Mouse (Mus musculus) MEL (cell line): ENCODE data around the gene Nop53. TPM values are rescaled to one million over a fixed set of nuclear protein-coding genes. Genes with fewer than 3 reads are reported as not detected.

ENCODE experiments used
- DNase-seq: peaks from one replicate; pipeline ENCODE4 v3.0.0; 2011; ENCODE audit warnings: low read depth, low spot score
- H3K27ac ChIP-seq: 2 replicates; pipeline ENCODE4 v1.5.1; 2012; ENCODE audit warnings: low read depth, mild to moderate bottlenecking, control low read depth, low read length, moderate library complexity; ENCODE audit not compliant: control insufficient read depth
- H3K27me3 ChIP-seq, 2 experiments: fragments of 150-350 bp in 1 of 2; sonication (generic) in 1 of 2; 2 replicates each; pipeline ENCODE4 v1.6.1; 2012; ENCODE audit warnings: low read length in 2 of 2, mild to moderate bottlenecking in 2 of 2, improper control_type of control experiment in 1 of 2, moderate library complexity in 1 of 2; ENCODE audit not compliant: insufficient read depth in 2 of 2, control insufficient read depth in 1 of 2
- H3K36me3 ChIP-seq, 2 experiments: 2 replicates each; pipeline ENCODE4 v1.6.1; 2012 to 2014; ENCODE audit warnings: low read length in 2 of 2, improper control_type of control experiment in 1 of 2, inconsistent platforms in 1 of 2, mild to moderate bottlenecking in 1 of 2; ENCODE audit not compliant: insufficient read depth in 2 of 2, control insufficient read depth in 1 of 2
- H3K4me1 ChIP-seq, 2 experiments: fragments of 150-350 bp in 1 of 2; sonication (generic) in 1 of 2; 2 replicates each; pipeline ENCODE4 v1.6.1; 2012; ENCODE audit warnings: low read length in 2 of 2, improper control_type of control experiment in 1 of 2, mild to moderate bottlenecking in 1 of 2; ENCODE audit not compliant: insufficient read depth in 2 of 2, control insufficient read depth in 1 of 2
- H3K4me3 ChIP-seq, 2 experiments: fragments of 150-350 bp in 1 of 2; sonication (generic) in 1 of 2; 2 replicates each; pipeline ENCODE4 v1.5.1; 2012; ENCODE audit warnings: low read depth in 2 of 2, low read length in 2 of 2, mild to moderate bottlenecking in 2 of 2, moderate library complexity in 2 of 2, control low read depth in 1 of 2, improper control_type of control experiment in 1 of 2; ENCODE audit not compliant: control insufficient read depth in 1 of 2, insufficient read depth in 1 of 2
- H3K79me2 ChIP-seq: 2 replicates; pipeline ENCODE4 v1.6.1; 2012; ENCODE audit warnings: mild to moderate bottlenecking, low read length, moderate library complexity; ENCODE audit not compliant: control insufficient read depth, poor library complexity, insufficient read depth
- H3K9ac ChIP-seq: 2 replicates; pipeline ENCODE4 v1.6.1; 2012; ENCODE audit warnings: low read depth, mild to moderate bottlenecking, control low read depth, low read length, moderate library complexity; ENCODE audit not compliant: control insufficient read depth, poor library complexity, severe bottlenecking
- H3K9me3 ChIP-seq: fragments of 150-350 bp; sonication (generic); replicated peaks from 2 replicates; pipeline ENCODE4 v1.6.1; 2012; ENCODE audit warnings: mild to moderate bottlenecking, low read length, improper control_type of control experiment, moderate library complexity; ENCODE audit not compliant: insufficient read depth
- BHLHE40 ChIP-seq: IDR thresholded peaks from 2 replicates; pipeline ENCODE4 v1.6.1; 2012; ENCODE audit warnings: low read depth, mild to moderate bottlenecking, inconsistent platforms, low read length, improper control_type of control experiment, borderline replicate concordance
- CHD2 ChIP-seq: IDR thresholded peaks from 2 replicates; pipeline ENCODE4 v1.6.1; 2011; ENCODE audit warnings: low read length, improper control_type of control experiment
- CTCF ChIP-seq, 3 experiments: IDR thresholded peaks in 2 of 3; conservative IDR thresholded peaks in 1 of 3; 2 replicates each; pipeline ENCODE4 v1.5.1; 2011 to 2012; ENCODE audit warnings: low read length in 3 of 3, low read depth in 2 of 3, mild to moderate bottlenecking in 2 of 3, improper control_type of control experiment in 1 of 3, inconsistent platforms in 1 of 3, mixed read lengths in 1 of 3, moderate library complexity in 1 of 3; ENCODE audit not compliant: control insufficient read depth in 1 of 3, insufficient read depth in 1 of 3, poor library complexity in 1 of 3, severe bottlenecking in 1 of 3
- E2F4 ChIP-seq: IDR thresholded peaks from 2 replicates; pipeline ENCODE4 v1.6.1; 2011; ENCODE audit warnings: low read depth, low read length, improper control_type of control experiment, borderline replicate concordance
- EP300 ChIP-seq, 2 experiments: IDR thresholded peaks; 2 replicates each; pipeline ENCODE4 v1.6.1; 2011; ENCODE audit warnings: improper control_type of control experiment in 2 of 2, low read length in 2 of 2, low read depth in 1 of 2, mild to moderate bottlenecking in 1 of 2
- GABPA ChIP-seq: IDR thresholded peaks from 2 replicates; pipeline ENCODE4 v1.6.1; 2012; ENCODE audit warnings: low read depth, mild to moderate bottlenecking, inconsistent platforms, low read length, improper control_type of control experiment, moderate library complexity
- GATA1 ChIP-seq: IDR thresholded peaks from 2 replicates; pipeline ENCODE4 v1.6.1; 2011; ENCODE audit warnings: low read depth, low read length, improper control_type of control experiment
- HCFC1 ChIP-seq: IDR thresholded peaks from 2 replicates; pipeline ENCODE4 v1.6.1; 2012; ENCODE audit warnings: low read depth, mild to moderate bottlenecking, inconsistent platforms, low read length, improper control_type of control experiment, moderate library complexity
- KAT2A ChIP-seq: conservative IDR thresholded peaks from 2 replicates; pipeline ENCODE4 v1.6.1; 2012; ENCODE audit warnings: low read depth, low read length, improper control_type of control experiment, inconsistent platforms
- MAFK ChIP-seq: IDR thresholded peaks from 2 replicates; pipeline ENCODE4 v1.6.1; 2011; ENCODE audit warnings: low read depth, mild to moderate bottlenecking, low read length, improper control_type of control experiment, borderline replicate concordance
- MAZ ChIP-seq: IDR thresholded peaks from 2 replicates; pipeline ENCODE4 v1.6.1; 2012; ENCODE audit warnings: low read depth, mild to moderate bottlenecking, inconsistent platforms, low read length, improper control_type of control experiment
- MXI1 ChIP-seq: IDR thresholded peaks from 2 replicates; pipeline ENCODE4 v1.6.1; 2011; ENCODE audit warnings: mild to moderate bottlenecking, low read depth, low read length, improper control_type of control experiment
- MYB ChIP-seq: IDR thresholded peaks from 2 replicates; pipeline ENCODE4 v1.6.1; 2011; ENCODE audit warnings: mild to moderate bottlenecking, low read depth, low read length, improper control_type of control experiment
- MYC ChIP-seq: IDR thresholded peaks from 2 replicates; pipeline ENCODE4 v1.6.1; 2011; ENCODE audit warnings: low read depth, mild to moderate bottlenecking, low read length, improper control_type of control experiment, moderate library complexity
- NELFE ChIP-seq: IDR thresholded peaks from 2 replicates; pipeline ENCODE4 v1.6.1; 2011; ENCODE audit warnings: low read depth, low read length, improper control_type of control experiment
- POLR2A ChIP-seq, 2 experiments: IDR thresholded peaks; 2 replicates each; pipeline ENCODE4 v1.6.1; 2011 to 2012; ENCODE audit warnings: low read length in 2 of 2, mild to moderate bottlenecking in 2 of 2, control low read depth in 1 of 2, improper control_type of control experiment in 1 of 2, low read depth in 1 of 2, moderate library complexity in 1 of 2; ENCODE audit not compliant: control insufficient read depth in 1 of 2, insufficient read depth in 1 of 2, poor library complexity in 1 of 2
- POLR2AphosphoS2 ChIP-seq: IDR thresholded peaks from 2 replicates; pipeline ENCODE4 v1.6.1; 2011; ENCODE audit warnings: low read length, improper control_type of control experiment
- POLR2AphosphoS5 ChIP-seq: IDR thresholded peaks from 2 replicates; pipeline ENCODE4 v1.6.1; 2012; ENCODE audit warnings: low read depth, borderline replicate concordance, mild to moderate bottlenecking, inconsistent platforms, low read length, moderate library complexity, mixed read lengths
- RAD21 ChIP-seq: IDR thresholded peaks from 2 replicates; pipeline ENCODE4 v1.6.1; 2011; ENCODE audit warnings: mild to moderate bottlenecking, low read depth, low read length, improper control_type of control experiment
- RCOR1 ChIP-seq: IDR thresholded peaks from 2 replicates; pipeline ENCODE4 v1.6.1; 2012; ENCODE audit warnings: low read depth, mild to moderate bottlenecking, inconsistent platforms, low read length, improper control_type of control experiment
- SIN3A ChIP-seq: IDR thresholded peaks from 2 replicates; pipeline ENCODE4 v1.6.1; 2012; ENCODE audit warnings: low read length, improper control_type of control experiment, inconsistent platforms
- SMC3 ChIP-seq: IDR thresholded peaks from 2 replicates; pipeline ENCODE4 v1.6.1; 2011; ENCODE audit warnings: low read depth, low read length, improper control_type of control experiment
- TAL1 ChIP-seq: IDR thresholded peaks from 2 replicates; pipeline ENCODE4 v1.6.1; 2012; ENCODE audit warnings: mild to moderate bottlenecking, inconsistent platforms, low read length, moderate library complexity, mixed read lengths
- TBP ChIP-seq: IDR thresholded peaks from 2 replicates; pipeline ENCODE4 v1.8.0; 2011; ENCODE audit warnings: low read depth, low read length, improper control_type of control experiment
- TCF12 ChIP-seq: IDR thresholded peaks from 2 replicates; pipeline ENCODE4 v1.6.1; 2014; ENCODE audit warnings: low read depth, mild to moderate bottlenecking, inconsistent platforms, low read length, improper control_type of control experiment, moderate library complexity
- USF1 ChIP-seq: IDR thresholded peaks from 2 replicates; pipeline ENCODE4 v1.6.1; 2014; ENCODE audit warnings: low read depth, mild to moderate bottlenecking, inconsistent platforms, low read length, improper control_type of control experiment, moderate library complexity
- USF2 ChIP-seq, 2 experiments: IDR thresholded peaks; 2 replicates each; pipeline ENCODE4 v1.6.1; 2011 to 2012; ENCODE audit warnings: improper control_type of control experiment in 2 of 2, low read length in 2 of 2, borderline replicate concordance in 1 of 2, inconsistent platforms in 1 of 2, low read depth in 1 of 2, mild to moderate bottlenecking in 1 of 2; ENCODE audit not compliant: insufficient read depth in 1 of 2
- ZKSCAN1 ChIP-seq: IDR thresholded peaks from 2 replicates; pipeline ENCODE4 v1.6.1; 2012; ENCODE audit warnings: low read depth, mild to moderate bottlenecking, inconsistent platforms, low read length, improper control_type of control experiment, moderate library complexity
- ZMIZ1 ChIP-seq: IDR thresholded peaks from 2 replicates; pipeline ENCODE4 v1.6.1; 2012; ENCODE audit warnings: low read depth, mild to moderate bottlenecking, inconsistent platforms, low read length, improper control_type of control experiment, moderate library complexity
- ZNF384 ChIP-seq: IDR thresholded peaks from 2 replicates; pipeline ENCODE4 v1.6.1; 2012; ENCODE audit warnings: low read depth, mild to moderate bottlenecking, inconsistent platforms, low read length, improper control_type of control experiment
- polyA plus RNA-seq, 2 experiments: library from polyadenylated mRNA; stranded (reverse) in 1 of 2; unstranded in 1 of 2; fragments of >175 nt in 1 of 2; fragments of >200 nt in 1 of 2; gene quantifications; 2 replicates each; pipeline versions ENCODE4 v1.2.1 to v1.2.4; 2012; ENCODE audit warnings: low replicate concordance in 2 of 2, low read depth in 1 of 2; ENCODE audit not compliant: insufficient read length in 2 of 2, insufficient read depth in 1 of 2, missing spikeins in 1 of 2
- total RNA-seq: library from RNA; depleted of rRNA; stranded (reverse); fragments of 300-350 nt; gene quantifications from 2 replicates; pipeline ENCODE4 v1.2.3, GENCODE M21; 2012

The Nop53 gene
- total and polyA plus RNA-seq, 3 experiments: 359 to 482 TPM; not detected in 1

DNA sequence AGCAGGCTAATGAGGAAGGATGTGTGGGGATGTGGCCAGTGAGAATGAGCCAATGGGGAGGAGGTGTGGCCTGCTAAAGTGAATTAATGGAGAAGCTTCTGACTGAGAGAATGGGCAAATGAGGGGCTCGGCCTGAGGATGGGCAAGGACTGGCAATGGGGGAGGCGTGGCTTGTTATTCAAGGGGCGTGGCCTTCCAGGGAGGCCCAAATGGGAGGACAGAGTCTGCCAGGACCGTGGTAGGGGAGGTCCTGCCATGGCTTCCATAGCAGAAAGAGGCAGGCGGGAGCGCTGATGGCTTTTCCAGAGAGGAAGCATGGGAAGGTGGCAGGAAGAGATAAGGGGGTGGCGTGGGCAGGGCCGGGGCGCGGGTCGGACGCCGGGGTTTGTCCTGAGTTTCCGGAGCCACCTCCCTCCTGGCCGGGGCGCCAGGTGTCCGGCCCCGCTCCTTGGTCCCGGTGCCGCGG, 9.1 kb upstream of the Nop53 start:
- Histone ChIP-seq H3K9ac (peak overlapping the region; percentile 46), H3K4me3 (peak overlapping the region; percentile 20 to 55), H3K27ac (peak overlapping the region; percentile 82), H3K36me3 (peaks cover 0 to 28% of the 10 kb centered on the region in 2 experiments; a peak in 2 of 4 replicates), H3K9me3 (no peaks in the 10 kb centered on the region), H3K27me3 (no peaks in the 10 kb centered on the region), H3K79me2 (no peaks in the 10 kb centered on the region), H3K4me1 (peaks cover 0 to 37% of the 10 kb centered on the region in 2 experiments; a peak in 2 of 4 replicates)
- DNase-seq: peak; percentile 93
- no peak for TF ChIP-seq USF1
- TF ChIP-seq USF2 (IDR thresholded peaks at IDR 0.05; ENCODE audit: borderline replicate concordance in 1 of 2, insufficient read depth in 1 of 2, low read depth in 1 of 2, low read length in 2 of 2): no peak
- TF ChIP-seq ZNF384: no peak
- no peak for TF ChIP-seq RAD21
- peak in 1 of 2 experiments; percentile 48; a peak in 1 of 4 replicates for TF ChIP-seq POLR2A (IDR thresholded peaks at IDR 0.05; ENCODE audit: control insufficient read depth in 1 of 2, insufficient read depth in 1 of 2, low read depth in 1 of 2, low read length in 2 of 2, poor library complexity in 1 of 2)
- TF ChIP-seq GATA1: 0 out of 2 replicates have a peak, but pooled peaks have one; percentile 21
- peak; percentile 79 for TF ChIP-seq TAL1
- peak; percentile 30; the same call in 1 of the 2 replicates for TF ChIP-seq NELFE
- no peak for TF ChIP-seq POLR2AphosphoS2
- TF ChIP-seq HCFC1: no peak
- TF ChIP-seq SMC3: no peak
- TF ChIP-seq EP300 (IDR thresholded peaks at IDR 0.05; ENCODE audit: low read depth in 1 of 2, low read length in 2 of 2): peak in 1 of 2 experiments; percentile 55; a peak in 2 of 4 replicates
- TF ChIP-seq SIN3A: no peak
- no peak for TF ChIP-seq BHLHE40
- 0 out of 2 replicates have a peak, but pooled peaks have one; percentile 15 for TF ChIP-seq TBP
- TF ChIP-seq E2F4: no peak
- peak; percentile 52 for TF ChIP-seq TCF12
- TF ChIP-seq MAFK: no peak
- no peak; the same call in 1 of the 2 replicates for TF ChIP-seq RCOR1
- TF ChIP-seq MYC: no peak
- TF ChIP-seq ZMIZ1: no peak

DNA sequence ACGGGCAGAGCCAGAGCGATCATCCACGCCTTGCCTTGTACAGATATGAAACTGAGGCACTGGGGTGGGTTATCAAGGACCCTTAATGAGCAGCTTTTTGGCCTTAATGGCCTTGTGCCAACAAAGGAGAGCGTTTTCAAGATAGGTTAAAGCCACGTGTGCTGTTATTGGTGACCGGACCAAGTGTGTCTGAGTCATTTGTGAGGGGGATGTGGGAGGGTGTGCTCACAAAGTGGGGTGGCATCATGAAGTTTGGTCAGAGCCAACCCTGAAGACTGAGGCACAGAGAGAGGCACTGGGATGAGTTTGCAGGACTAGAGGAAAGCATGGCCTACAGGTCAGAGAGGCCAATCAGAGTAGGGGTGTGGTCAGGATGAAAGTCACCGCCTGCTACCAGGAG, 8.6 kb upstream of the Nop53 start:
- peaks cover 0 to 31% of the 10 kb centered on the region in 2 experiments; a peak in 2 of 4 replicates for H3K36me3 ChIP-seq
- H3K4me3 ChIP-seq: peak overlapping the region; percentile 20 to 55; a peak in 3 of 4 replicates
- DNase-seq: peak; percentile 84
- no peaks in the 10 kb centered on the region for H3K9me3 ChIP-seq
- peaks cover 0 to 43% of the 10 kb centered on the region in 2 experiments; a peak in 2 of 4 replicates for H3K4me1 ChIP-seq
- no peaks in the 10 kb centered on the region for H3K27me3 ChIP-seq
- H3K9ac ChIP-seq: peak overlapping the region; percentile 17; the same call in 1 of the 2 replicates
- no peaks in the 10 kb centered on the region for H3K79me2 ChIP-seq
- peak overlapping the region; percentile 82 for H3K27ac ChIP-seq
- TF ChIP-seq CTCF (IDR thresholded peaks at IDR 0.05 in 2 of 3, conservative IDR thresholded peaks at IDR 0.05 in 1 of 3; ENCODE audit: control insufficient read depth in 1 of 3, insufficient read depth in 1 of 3, low read depth in 2 of 3, low read length in 3 of 3, poor library complexity in 1 of 3, severe bottlenecking in 1 of 3) (no peak), USF1 (peak; percentile 46; the same call in 1 of the 2 replicates), CHD2 (no peak), BHLHE40 (no peak), MXI1 (peak; percentile 69), TAL1 (peak; percentile 47; the same call in 1 of the 2 replicates), POLR2AphosphoS5 (no peak), MYC (0 out of 2 replicates have a peak, but pooled peaks have one; percentile 60), RAD21 (no peak), POLR2AphosphoS2 (no peak), GABPA (no peak), MYB (peak; percentile 37; the same call in 1 of the 2 replicates), EP300 (IDR thresholded peaks at IDR 0.05; ENCODE audit: low read depth in 1 of 2, low read length in 2 of 2) (peak in 1 of 2 experiments; percentile 83; a peak in 2 of 4 replicates), TCF12 (0 out of 2 replicates have a peak, but pooled peaks have one; percentile 54), KAT2A (no peak), MAFK (0 out of 2 replicates have a peak, but pooled peaks have one; percentile 25), MAZ (no peak), ZMIZ1 (0 out of 2 replicates have a peak, but pooled peaks have one; percentile 28), ZKSCAN1 (no peak)
